Mouse (Mus musculus) ES-E14 (cell line): ENCODE measurements at regions not wholly inside any gene's neighbourhood (a gene's known extent, or its start where the extent isn't known, plus 50 kb on each side); places are given as distances from the start of the nearest gene placed in this dataset.

ENCODE experiments used
- CHD2 ChIP-seq: IDR thresholded peaks from 2 replicates; pipeline ENCODE4 v1.6.1; 2014; ENCODE audit warnings: mild to moderate bottlenecking, low read depth, low read length, inconsistent platforms
- HCFC1 ChIP-seq: IDR thresholded peaks from 2 replicates; pipeline ENCODE4 v1.6.1; 2012; ENCODE audit warnings: low read length, inconsistent platforms, borderline replicate concordance; ENCODE audit not compliant: insufficient read depth
- MAFK ChIP-seq: IDR thresholded peaks from 2 replicates; pipeline ENCODE4 v1.6.1; 2014; ENCODE audit warnings: mild to moderate bottlenecking, low read depth, low read length, inconsistent platforms; ENCODE audit not compliant: insufficient read depth
- ZC3H11A ChIP-seq: IDR thresholded peaks from 2 replicates; pipeline ENCODE4 v1.6.1; 2012; ENCODE audit warnings: low read depth, mild to moderate bottlenecking, inconsistent platforms, low read length, borderline replicate concordance
- ZNF384 ChIP-seq: IDR thresholded peaks from 2 replicates; pipeline ENCODE4 v1.6.1; 2012; ENCODE audit warnings: low read depth, low read length, inconsistent platforms

- no peak for TF ChIP-seq CHD2
- no peak for TF ChIP-seq ZNF384
- no peak for TF ChIP-seq ZC3H11A
- TF ChIP-seq MAFK: no peak
- no peak for TF ChIP-seq HCFC1
These were observed 120.5 kb downstream of the Map3k7 start for GRCm38 (mm10) chr4:32084250-32084869.
